Mouse (Mus musculus): ENCODE measurements around the gene Ndufs1. TPM values are rescaled to one million over a fixed set of nuclear protein-coding genes. Genes with fewer than 3 reads are reported as not detected.

Ndufs1 gene
- polyA plus RNA-seq, 1 experiment: 12.6 TPM

- H3K27me3 ChIP-seq (ENCODE audit: control insufficient read depth, insufficient read depth, low read length): no peaks in the 10 kb centered on the region
- peak overlapping the region; percentile 83 for H3K4me3 ChIP-seq (ENCODE audit: extremely low read depth, insufficient read depth, insufficient read length)
- peak in 1 of 2 experiments; percentile 65 for DNase-seq (ENCODE audit: low read depth in 1 of 2, low spot score in 2 of 2)
- H3K27ac ChIP-seq (ENCODE audit: insufficient read depth, low read length): peak overlapping the region; percentile 98
- peaks cover 10% of the 10 kb centered on the region; the same call in 1 of the 2 replicates for H3K4me1 ChIP-seq (ENCODE audit: control insufficient read depth, insufficient read depth, insufficient read length)
- H3K36me3 ChIP-seq (ENCODE audit: control insufficient read depth, insufficient read depth, low read length): no peaks in the 10 kb centered on the region; the same call in 1 of the 2 replicates
- TF ChIP-seq POLR2A (IDR thresholded peaks at IDR 0.05; ENCODE audit: low read depth, low read length) (no peak), CTCF (IDR thresholded peaks at IDR 0.05; ENCODE audit: extremely low read depth, insufficient read depth, insufficient read length, insufficient replicate concordance) (no peak)
- under 1% methylated on average over 62 of the region's 92 CpGs for WGBS
These were observed 63.1 kb downstream of the Ndufs1 start for GRCm38 (mm10) chr1:63113274-63114135.

DNA sequence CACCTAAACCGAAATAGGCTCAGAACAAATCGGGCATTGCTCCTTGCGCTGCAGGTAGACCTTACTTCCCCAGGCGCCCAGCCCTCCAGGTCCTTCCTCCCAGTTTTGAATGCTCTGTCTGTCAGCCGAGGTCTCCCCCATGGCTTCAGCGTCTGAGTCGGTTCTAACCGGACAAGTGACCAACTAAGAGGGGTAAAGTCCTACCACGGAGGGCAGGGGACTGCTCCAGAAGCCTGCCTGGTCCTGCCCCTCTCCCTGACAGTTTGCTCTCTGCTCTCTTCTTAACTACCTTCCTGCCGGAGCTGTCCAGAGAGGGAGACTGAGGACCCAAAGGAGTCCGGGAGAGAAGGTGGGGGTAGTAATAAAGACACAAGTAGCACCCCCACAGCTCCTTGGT lies 63.8 kb downstream of the Ndufs1 start:
- H3K36me3 ChIP-seq (ENCODE audit: control insufficient read depth, insufficient read depth, low read length): no peaks in the 10 kb centered on the region
- H3K27ac ChIP-seq (ENCODE audit: insufficient read depth, low read length): peak overlapping the region; percentile 98
- H3K4me1 ChIP-seq (ENCODE audit: control insufficient read depth, insufficient read depth, insufficient read length): peaks cover 10% of the 10 kb centered on the region; the same call in 1 of the 2 replicates
- H3K27me3 ChIP-seq (ENCODE audit: control insufficient read depth, insufficient read depth, low read length): no peaks in the 10 kb centered on the region
- under 1% methylated on average over 11 of the region's 11 CpGs for WGBS
- TF ChIP-seq CTCF (IDR thresholded peaks at IDR 0.05; ENCODE audit: extremely low read depth, insufficient read depth, insufficient read length, insufficient replicate concordance): no peak
- no peak for TF ChIP-seq POLR2A (IDR thresholded peaks at IDR 0.05; ENCODE audit: low read depth, low read length)
- peak in 1 of 2 experiments; percentile 33 for DNase-seq (ENCODE audit: low read depth in 1 of 2, low spot score in 2 of 2)
- H3K4me3 ChIP-seq (ENCODE audit: extremely low read depth, insufficient read depth, insufficient read length): peak overlapping the region; percentile 83

DNA sequence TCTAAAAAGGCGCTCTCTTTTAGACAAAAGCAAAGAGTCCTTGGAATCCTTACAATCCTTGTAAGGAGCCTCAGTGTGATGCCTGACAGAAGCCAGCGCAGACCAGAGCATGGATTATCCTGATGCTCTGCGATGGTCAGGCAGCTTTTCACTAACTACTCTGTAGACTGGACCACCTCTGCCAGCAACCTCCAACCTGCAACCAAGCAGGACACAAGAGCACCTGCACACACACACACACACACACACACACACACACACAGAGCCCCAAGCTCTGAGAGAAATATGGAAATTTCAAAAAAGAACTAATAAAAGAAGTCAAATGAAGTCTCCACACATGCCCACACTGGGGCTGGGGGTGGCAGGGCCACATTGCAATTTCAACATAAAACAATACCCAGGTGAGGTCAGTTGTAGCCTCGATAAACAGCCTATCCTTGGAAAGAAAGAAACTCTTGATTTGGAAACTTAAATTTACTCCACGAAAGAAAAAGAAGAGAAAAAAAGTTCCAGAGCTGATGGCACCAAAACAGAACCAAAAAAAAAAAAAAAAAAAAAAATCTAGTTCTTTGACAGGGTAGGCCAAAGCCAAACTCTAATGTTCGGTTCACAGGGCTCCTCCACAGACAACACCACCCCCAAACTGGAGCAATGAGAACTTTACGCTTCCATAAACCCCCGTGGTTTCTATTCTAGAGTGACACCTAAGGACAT lies 64.3 kb downstream of the Ndufs1 start:
- Histone ChIP-seq H3K27ac (ENCODE audit: insufficient read depth, low read length) (peak overlapping the region; percentile 98), H3K27me3 (ENCODE audit: control insufficient read depth, insufficient read depth, low read length) (no peaks in the 10 kb centered on the region), H3K4me1 (ENCODE audit: control insufficient read depth, insufficient read depth, insufficient read length) (peaks cover 10% of the 10 kb centered on the region; the same call in 1 of the 2 replicates), H3K36me3 (ENCODE audit: control insufficient read depth, insufficient read depth, low read length) (no peaks in the 10 kb centered on the region), H3K4me3 (ENCODE audit: extremely low read depth, insufficient read depth, insufficient read length) (peak overlapping the region; percentile 83)
- DNase-seq (ENCODE audit: low read depth in 1 of 2, low spot score in 2 of 2): no peak
- 35% methylated on average over 8 of the region's 8 CpGs for WGBS
- no peak for TF ChIP-seq POLR2A (IDR thresholded peaks at IDR 0.05; ENCODE audit: low read depth, low read length)
- TF ChIP-seq CTCF (IDR thresholded peaks at IDR 0.05; ENCODE audit: extremely low read depth, insufficient read depth, insufficient read length, insufficient replicate concordance): no peak

DNA sequence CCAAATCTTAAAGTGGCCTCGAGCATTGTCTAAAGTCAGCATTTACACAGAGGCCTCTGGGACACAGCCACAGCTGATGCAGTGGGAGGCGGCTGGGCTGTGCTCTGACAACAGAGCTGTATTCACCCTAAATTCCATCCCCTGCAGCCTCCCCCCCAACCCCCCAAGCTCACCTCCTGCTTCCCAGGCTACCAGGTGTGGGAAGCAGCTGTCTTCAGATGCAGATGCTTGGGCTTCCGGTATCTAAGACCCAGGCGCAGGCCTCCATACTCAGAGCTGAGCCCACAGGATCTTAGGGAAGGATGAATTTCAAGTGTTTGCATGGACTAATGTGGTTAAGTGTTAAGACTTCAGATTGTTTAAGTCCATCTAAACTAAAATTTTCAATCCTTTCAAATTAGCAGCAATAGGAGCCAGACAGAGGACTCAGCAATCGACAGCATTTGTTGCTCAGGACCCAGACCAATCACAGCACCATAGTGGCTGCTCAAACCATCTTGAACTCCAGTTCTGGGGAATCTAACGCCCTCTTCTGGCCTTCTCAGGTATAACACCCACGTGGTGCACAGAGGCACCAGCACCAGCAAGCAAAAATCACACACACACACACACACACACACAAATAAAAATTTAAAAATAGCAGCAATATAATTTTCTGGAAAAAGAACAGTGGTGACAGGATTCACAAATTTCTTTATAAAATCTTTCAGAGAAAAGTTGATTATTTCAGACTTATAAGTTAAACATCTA lies 65.9 kb downstream of the Ndufs1 start:
- Histone ChIP-seq H3K27me3 (ENCODE audit: control insufficient read depth, insufficient read depth, low read length) (no peaks in the 10 kb centered on the region), H3K4me1 (ENCODE audit: control insufficient read depth, insufficient read depth, insufficient read length) (peaks cover 4% of the 10 kb centered on the region; the same call in 1 of the 2 replicates), H3K4me3 (ENCODE audit: extremely low read depth, insufficient read depth, insufficient read length) (no peak overlapping the region), H3K36me3 (ENCODE audit: control insufficient read depth, insufficient read depth, low read length) (no peaks in the 10 kb centered on the region), H3K27ac (ENCODE audit: insufficient read depth, low read length) (no peak overlapping the region)
- TF ChIP-seq POLR2A (IDR thresholded peaks at IDR 0.05; ENCODE audit: low read depth, low read length): no peak
- TF ChIP-seq CTCF (IDR thresholded peaks at IDR 0.05; ENCODE audit: extremely low read depth, insufficient read depth, insufficient read length, insufficient replicate concordance): no peak
- WGBS: 60% methylated on average over 7 of the region's 7 CpGs
- DNase-seq (ENCODE audit: low read depth in 1 of 2, low spot score in 2 of 2): peak in 1 of 2 experiments; percentile 31

- Histone ChIP-seq H3K4me1 (ENCODE audit: control insufficient read depth, insufficient read depth, insufficient read length) (peaks cover 3% of the 10 kb centered on the region; the same call in 1 of the 2 replicates), H3K36me3 (ENCODE audit: control insufficient read depth, insufficient read depth, low read length) (peaks cover 10% of the 10 kb centered on the region), H3K27me3 (ENCODE audit: control insufficient read depth, insufficient read depth, low read length) (no peaks in the 10 kb centered on the region), H3K27ac (ENCODE audit: insufficient read depth, low read length) (no peak overlapping the region), H3K4me3 (ENCODE audit: extremely low read depth, insufficient read depth, insufficient read length) (no peak overlapping the region)
- TF ChIP-seq POLR2A (IDR thresholded peaks at IDR 0.05; ENCODE audit: low read depth, low read length): no peak
- WGBS: 64% methylated on average over 6 of the region's 6 CpGs
- DNase-seq (ENCODE audit: low read depth in 1 of 2, low spot score in 2 of 2): no peak
These were observed 68.9 kb downstream of the Ndufs1 start for GRCm38 (mm10) chr1:63107614-63108327.

Data from spleen, adult 2 months (tissue).